Mouse (Mus musculus): ENCODE measurements around the gene Itfg2. TPM values are rescaled to one million over a fixed set of nuclear protein-coding genes. Genes with fewer than 3 reads are reported as not detected.
A peak's percentile ranks its signal among the peaks of the same experiment; 100 is the strongest.

Itfg2 gene
- 13.7 to 16.8 TPM (median 16.1 TPM) in 3 replicates for total RNA-seq (2017)

GRCm38 (mm10) chr6:128424269-128425019 is at the start of gene Itfg2:
Gene Itfg2 (minus strand): TSS chr6:128424931.
- ATAC-seq (replicated peaks; ENCODE audit: insufficient number of reproducible peaks, low FRiP score, low TSS enrichment, poor library complexity, severe bottlenecking): peak; percentile 94

- ATAC-seq (replicated peaks; ENCODE audit: insufficient number of reproducible peaks, low FRiP score, low TSS enrichment, poor library complexity, severe bottlenecking): no peak
Measured at GRCm38 (mm10) chr6:128474112-128474511, 49.4 kb upstream of the Itfg2 start.

- no peak for ATAC-seq (replicated peaks; ENCODE audit: insufficient number of reproducible peaks, low FRiP score, low TSS enrichment, poor library complexity, severe bottlenecking)
Measured at GRCm38 (mm10) chr6:128469451-128469850, 44.7 kb upstream of the Itfg2 start.

- no peak for ATAC-seq (replicated peaks; ENCODE audit: insufficient number of reproducible peaks, low FRiP score, low TSS enrichment, poor library complexity, severe bottlenecking)
Measured at GRCm38 (mm10) chr6:128467298-128467697, 42.6 kb upstream of the Itfg2 start.

GRCm38 (mm10) chr6:128466563-128466962 is 41.8 kb upstream of the Itfg2 start:
- ATAC-seq (replicated peaks; ENCODE audit: insufficient number of reproducible peaks, low FRiP score, low TSS enrichment, poor library complexity, severe bottlenecking): no peak

- ATAC-seq (replicated peaks; ENCODE audit: insufficient number of reproducible peaks, low FRiP score, low TSS enrichment, poor library complexity, severe bottlenecking): no peak
Measured at GRCm38 (mm10) chr6:128466043-128466442, 41.3 kb upstream of the Itfg2 start.

GRCm38 (mm10) chr6:128464996-128465395 is 40.3 kb upstream of the Itfg2 start:
- no peak for ATAC-seq (replicated peaks; ENCODE audit: insufficient number of reproducible peaks, low FRiP score, low TSS enrichment, poor library complexity, severe bottlenecking)

GRCm38 (mm10) chr6:128461606-128462005 is 36.9 kb upstream of the Itfg2 start:
- no peak for ATAC-seq (replicated peaks; ENCODE audit: insufficient number of reproducible peaks, low FRiP score, low TSS enrichment, poor library complexity, severe bottlenecking)

- ATAC-seq (replicated peaks; ENCODE audit: insufficient number of reproducible peaks, low FRiP score, low TSS enrichment, poor library complexity, severe bottlenecking): no peak
Measured at GRCm38 (mm10) chr6:128460729-128461503, 36.2 kb upstream of the Itfg2 start.

GRCm38 (mm10) chr6:128460321-128460720 is 35.6 kb upstream of the Itfg2 start:
- ATAC-seq (replicated peaks; ENCODE audit: insufficient number of reproducible peaks, low FRiP score, low TSS enrichment, poor library complexity, severe bottlenecking): no peak

- ATAC-seq (replicated peaks; ENCODE audit: insufficient number of reproducible peaks, low FRiP score, low TSS enrichment, poor library complexity, severe bottlenecking): no peak
Measured at GRCm38 (mm10) chr6:128457186-128457585, 32.5 kb upstream of the Itfg2 start.

- no peak for ATAC-seq (replicated peaks; ENCODE audit: insufficient number of reproducible peaks, low FRiP score, low TSS enrichment, poor library complexity, severe bottlenecking)
Measured at GRCm38 (mm10) chr6:128455835-128456605, 31.3 kb upstream of the Itfg2 start.

- no peak for ATAC-seq (replicated peaks; ENCODE audit: insufficient number of reproducible peaks, low FRiP score, low TSS enrichment, poor library complexity, severe bottlenecking)
Measured at GRCm38 (mm10) chr6:128447063-128447462, 22.3 kb upstream of the Itfg2 start.

- ATAC-seq (replicated peaks; ENCODE audit: insufficient number of reproducible peaks, low FRiP score, low TSS enrichment, poor library complexity, severe bottlenecking): peak; percentile 65; the same call in 1 of the 2 replicates
Measured at GRCm38 (mm10) chr6:128445761-128446535, 21.2 kb upstream of the Itfg2 start.

- ATAC-seq (replicated peaks; ENCODE audit: insufficient number of reproducible peaks, low FRiP score, low TSS enrichment, poor library complexity, severe bottlenecking): no peak
Measured at GRCm38 (mm10) chr6:128440238-128440637, 15.5 kb upstream of the Itfg2 start.

GRCm38 (mm10) chr6:128438871-128439341 is 14.2 kb upstream of the Itfg2 start:
- no peak for ATAC-seq (replicated peaks; ENCODE audit: insufficient number of reproducible peaks, low FRiP score, low TSS enrichment, poor library complexity, severe bottlenecking)

- peak; percentile 77 for ATAC-seq (replicated peaks; ENCODE audit: insufficient number of reproducible peaks, low FRiP score, low TSS enrichment, poor library complexity, severe bottlenecking)
Measured at GRCm38 (mm10) chr6:128438317-128438870, 13.7 kb upstream of the Itfg2 start, which contains the start of gene Fkbp4. Gene Fkbp4 (minus strand): TSS chr6:128438677.

- ATAC-seq (replicated peaks; ENCODE audit: insufficient number of reproducible peaks, low FRiP score, low TSS enrichment, poor library complexity, severe bottlenecking): peak; percentile 14; the same call in 1 of the 2 replicates
Measured at GRCm38 (mm10) chr6:128437731-128438316, 13.1 kb upstream of the Itfg2 start.

Measured in monocyte, adult 5-6 weeks (primary cell).